Mouse (Mus musculus) retina, postnatal 7 days (tissue): ENCODE measurements around the gene Nucb1.
"Not testable (repeated sequence)": the region's sequence is repeated elsewhere in the genome, so short reads cannot be mapped to it uniquely, and the experiment has no call there.

Source experiments
- DNase-seq: peaks from one replicate; pipeline ENCODE4 v3.0.0-alpha.2; 2012; ENCODE audit warnings: low read depth, low spot score

The Nucb1 gene

DNA sequence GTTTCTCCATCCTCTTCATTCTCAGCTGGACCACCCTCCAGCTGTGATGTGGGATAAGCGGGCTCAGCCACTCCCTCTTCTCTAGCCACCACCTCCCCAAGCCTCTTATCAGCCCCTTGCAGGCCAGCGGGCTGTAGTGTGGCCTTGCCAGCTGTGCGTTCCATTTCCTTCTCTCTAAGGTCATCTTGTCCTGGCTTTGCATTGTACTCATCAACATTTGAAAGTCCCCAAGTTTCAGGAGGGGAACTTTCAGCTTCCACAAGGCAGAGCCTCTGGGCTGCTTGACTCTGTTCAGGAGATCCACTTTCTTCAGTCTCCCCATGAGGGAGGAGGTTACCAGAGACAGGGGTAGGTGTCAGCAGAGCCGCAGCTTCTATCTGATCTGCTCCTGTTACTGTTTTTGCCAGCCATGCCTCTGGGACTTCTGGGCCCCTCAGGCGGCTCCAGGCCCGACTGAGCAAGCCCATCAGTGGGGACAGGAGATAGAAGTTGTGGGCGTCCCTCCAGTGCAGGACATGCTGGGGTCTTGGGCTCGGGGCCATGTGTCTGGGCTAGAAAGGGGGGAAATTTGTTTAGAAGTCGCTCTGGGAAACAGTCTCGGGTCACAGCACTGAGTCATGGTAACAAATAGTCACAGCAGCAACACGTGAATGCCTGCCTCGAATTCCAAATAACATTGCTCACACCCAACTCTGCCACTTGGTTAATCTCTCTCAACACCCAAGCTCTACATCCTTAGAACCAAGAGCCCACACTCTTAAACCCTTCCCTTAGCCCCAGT is 14.8 kb upstream of the Nucb1 start:
- DNase-seq, result no peak

DNA sequence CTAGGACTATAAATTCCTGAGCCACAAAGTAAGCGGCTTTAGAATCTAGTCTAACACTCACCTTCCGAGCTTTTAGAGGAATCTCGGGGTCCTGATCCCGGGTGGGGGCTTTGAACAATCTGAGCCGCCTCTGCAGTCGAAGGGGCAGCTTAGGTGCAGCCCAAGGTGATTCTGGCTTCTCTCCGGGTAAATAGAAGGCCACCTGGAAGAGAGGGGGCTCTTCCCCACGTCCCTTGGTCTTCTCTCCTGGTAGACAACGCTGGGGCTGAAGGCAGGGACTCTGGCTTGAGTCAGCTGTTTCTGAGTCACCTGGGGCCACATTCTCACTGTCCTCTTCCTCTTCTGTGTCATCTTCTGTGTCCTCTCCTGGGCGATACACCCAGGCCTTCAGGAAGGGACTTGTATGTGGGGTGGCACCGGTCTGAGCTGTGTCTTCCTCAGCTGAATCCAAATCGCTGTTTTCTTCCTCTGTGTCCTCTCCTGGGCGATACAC is 13.5 kb upstream of the Nucb1 start:
- DNase-seq, result no peak

DNA sequence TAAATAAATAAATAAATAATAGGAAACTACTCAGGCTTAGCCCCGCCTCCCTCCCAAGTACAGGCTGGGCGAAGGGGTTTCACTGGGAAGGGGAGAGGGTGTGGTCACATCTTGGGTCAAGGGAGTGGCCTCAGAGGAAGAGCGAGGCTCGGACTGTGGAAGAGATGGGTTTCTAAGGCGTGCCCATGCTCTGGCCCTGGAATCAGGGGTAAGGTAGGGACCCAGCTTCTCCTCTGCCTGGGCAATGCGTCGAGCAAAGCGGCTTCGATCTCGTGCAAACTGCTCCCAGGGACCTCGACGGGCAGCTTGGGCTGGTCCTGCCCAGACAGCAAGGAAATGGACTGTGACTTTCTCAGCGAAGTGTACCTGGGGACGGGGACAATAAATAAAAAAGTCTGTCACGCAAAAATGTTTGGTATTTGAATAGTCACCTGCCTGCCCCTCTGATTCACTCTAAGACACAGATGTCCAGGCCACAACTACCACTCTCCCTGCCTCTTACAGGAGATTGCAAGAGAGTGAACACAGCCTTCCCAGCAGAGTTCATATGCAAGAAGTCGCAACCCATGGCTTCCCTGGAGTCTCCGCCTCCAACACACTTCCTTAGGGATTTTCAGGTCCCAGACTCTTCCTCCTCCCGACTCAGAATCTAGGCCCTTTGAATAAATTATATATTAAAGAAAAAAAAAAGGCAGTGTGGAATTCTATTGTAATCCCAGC is 12.9 kb upstream of the Nucb1 start:
- no peak for DNase-seq

DNA sequence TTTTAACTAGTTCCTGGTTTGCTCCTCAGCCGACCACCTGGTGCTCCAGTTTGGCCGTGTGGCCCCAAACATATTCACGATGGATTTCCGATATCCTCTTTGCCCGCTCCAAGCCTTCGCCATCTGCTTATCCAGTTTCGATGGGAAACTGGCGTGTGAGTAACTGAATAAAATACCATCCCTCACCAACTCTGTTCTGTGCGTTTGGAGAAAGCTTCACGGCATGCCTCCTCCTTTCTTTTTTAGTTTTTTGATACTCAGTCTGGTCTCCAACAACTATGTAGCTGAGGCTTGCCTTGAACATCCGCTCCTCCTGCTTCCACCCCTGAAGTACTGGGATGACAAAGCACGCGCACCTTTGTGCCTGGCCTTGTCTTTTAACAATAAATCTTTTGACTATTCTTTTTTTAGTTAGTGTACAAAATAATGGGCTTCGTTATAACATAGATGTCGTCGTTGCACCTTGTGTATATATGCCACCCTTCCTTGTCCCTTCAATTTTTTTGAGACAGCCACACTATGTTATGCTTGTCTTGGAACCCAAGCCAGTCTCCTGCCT is 12.1 kb upstream of the Nucb1 start:
- DNase-seq, result no peak

DNA sequence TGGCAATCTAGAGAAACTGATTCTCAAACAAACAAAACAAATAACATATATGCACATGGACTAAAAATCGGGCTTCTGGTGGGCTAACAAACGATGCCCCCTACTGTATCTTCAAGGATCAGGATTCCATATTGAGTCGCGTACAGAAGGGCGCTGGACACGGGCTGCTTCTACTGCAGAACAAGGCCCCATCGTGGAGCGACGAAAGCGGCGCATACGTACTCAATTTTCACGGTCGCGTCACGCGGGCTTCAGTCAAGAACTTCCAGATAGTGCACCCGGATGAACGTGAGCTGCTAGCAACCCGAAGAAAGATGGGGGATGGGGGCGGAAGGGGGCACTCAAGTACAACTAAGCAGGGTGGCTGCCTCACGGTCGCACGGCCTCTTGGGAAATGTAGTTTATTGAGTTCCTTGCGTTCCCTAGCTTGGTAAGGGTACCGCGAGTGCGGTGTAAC is 11.6 kb upstream of the Nucb1 start:
- DNase-seq, result peak; percentile 73

DNA sequence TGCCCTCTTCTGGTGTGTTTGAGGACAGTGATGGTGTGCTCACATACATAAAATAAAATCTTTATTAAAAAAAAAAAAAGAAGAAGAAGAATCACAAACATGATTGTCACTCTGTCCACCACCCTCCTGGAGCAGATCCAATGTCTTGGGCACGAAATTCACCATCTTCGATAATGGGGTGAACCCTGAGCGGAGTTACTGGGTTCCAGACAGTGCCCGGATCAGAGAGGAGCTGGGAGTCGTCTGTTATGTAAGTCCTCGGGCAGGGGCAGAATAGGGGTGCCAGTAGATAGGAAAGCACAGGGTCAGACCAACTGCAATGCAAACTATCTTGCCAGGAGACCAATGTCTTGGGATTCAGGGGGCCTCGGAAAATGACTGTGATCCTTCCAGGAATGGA is 10.4 kb upstream of the Nucb1 start:
- no peak for DNase-seq

DNA sequence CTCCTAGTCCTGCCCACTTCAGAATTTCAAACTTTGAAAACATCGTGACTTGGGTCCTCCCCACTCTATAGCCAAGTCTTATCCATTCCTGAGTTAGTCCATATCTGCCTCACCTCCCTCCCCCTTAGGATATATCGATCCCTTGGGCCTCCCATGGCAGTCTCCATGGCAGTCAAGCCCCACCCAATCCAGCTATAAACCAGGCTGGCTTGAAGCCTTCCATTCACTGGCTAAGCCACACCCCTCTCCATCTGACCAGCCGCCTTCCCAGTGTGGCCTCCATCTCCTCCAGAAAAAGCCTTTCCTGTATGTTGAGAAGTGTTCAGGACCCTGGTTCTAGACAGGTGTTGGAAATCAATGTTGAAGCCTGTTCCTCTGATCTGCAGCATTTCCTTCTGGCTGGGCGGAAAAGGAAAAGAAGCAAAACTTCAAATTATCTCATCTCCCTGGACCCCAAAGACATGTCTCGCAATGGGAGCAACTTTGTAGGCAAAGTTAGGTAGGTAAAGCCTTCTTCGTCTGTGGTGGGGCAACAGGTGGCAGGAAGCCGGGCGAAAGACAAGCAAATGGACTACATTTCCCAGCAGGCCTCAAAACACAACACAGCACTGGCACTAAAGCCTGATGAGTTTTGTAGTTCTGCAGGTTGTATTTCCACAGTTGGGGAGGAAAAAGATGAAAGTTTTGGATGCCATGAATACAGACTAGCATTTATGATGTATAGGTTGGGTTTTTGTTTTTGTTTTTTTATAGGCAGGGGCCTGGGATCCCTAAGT is 9.3 kb upstream of the Nucb1 start:
- no peak for DNase-seq

DNA sequence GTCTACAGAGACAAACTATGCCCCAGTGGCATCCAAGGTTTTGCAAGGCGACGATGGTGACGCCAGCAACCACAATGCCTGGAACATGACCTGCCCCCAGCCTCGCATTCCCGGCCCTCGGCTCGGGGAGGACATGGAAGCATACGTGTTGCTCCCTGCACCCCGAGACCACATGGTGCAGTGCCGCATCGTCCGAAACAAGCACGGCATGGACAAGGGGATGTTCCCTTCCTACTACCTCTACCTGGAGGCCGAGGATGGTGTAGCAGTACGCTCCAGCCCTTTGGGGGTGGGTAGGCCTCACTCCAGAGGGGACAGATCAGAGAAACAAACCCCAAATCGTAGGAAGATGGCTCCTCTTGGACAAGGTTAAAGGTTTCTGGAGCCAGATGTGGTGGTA is 8.4 kb upstream of the Nucb1 start:
- DNase-seq, result no peak

DNA sequence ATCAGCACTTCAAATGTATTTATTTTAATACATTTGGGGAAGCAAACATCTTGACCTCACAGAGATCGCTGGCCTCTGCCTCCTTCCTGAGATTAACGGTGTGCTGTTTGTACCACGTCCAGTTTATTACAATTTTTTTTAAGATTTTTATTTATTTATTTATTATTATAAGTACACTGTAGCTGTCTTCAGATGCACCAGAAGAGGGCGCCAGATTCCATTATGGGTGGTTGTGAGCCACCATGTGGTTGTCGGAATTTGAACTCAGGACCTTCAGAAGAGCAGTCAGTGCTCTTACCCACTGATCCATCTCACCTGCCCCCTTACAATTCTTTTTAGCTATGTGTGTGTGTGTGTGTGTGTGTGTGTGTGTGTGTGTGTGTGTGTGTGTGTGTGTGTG is 6.6 kb upstream of the Nucb1 start:
- not testable (repeated sequence) for DNase-seq

DNA sequence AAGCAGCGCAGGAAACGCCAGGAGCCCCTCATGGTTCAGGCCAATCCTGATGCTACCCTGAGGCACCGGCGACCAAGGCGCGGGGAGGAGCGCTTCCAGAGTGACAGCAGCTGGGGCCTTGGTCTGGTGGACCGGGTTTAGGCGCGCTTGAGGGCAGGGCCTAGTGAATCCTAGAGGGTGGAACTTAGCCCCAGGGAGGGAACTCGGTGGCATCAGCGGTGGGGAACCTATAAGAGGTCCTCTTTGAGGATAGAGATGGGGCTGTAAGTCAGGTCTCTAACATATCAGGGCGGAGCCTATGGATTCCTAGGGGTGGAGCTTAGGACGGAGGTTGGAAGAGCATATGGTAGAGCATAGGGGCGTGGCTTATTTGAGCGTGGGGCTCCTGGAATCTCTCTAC is 5.2 kb upstream of the Nucb1 start:
- DNase-seq, result no peak

DNA sequence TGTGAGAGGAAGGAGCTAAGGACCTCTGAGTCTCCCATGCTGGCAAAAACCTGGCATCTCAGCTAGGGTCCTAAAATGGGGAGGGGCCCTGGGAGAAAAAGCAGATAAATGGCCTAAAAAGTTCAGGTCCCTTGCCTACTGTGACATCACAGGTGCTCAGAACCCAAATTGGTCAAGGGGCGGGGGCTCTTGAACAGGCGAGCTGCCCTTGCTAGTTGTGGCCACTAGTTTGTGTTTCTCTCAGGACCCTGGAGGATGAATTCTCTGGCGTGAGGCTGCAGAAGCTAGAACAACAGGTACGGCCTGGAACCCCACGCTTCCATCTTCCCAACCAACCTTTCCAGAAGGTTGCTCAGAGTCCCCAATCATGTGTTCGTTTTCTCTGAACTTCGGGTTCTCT is 4.2 kb upstream of the Nucb1 start:
- no peak for DNase-seq

DNA sequence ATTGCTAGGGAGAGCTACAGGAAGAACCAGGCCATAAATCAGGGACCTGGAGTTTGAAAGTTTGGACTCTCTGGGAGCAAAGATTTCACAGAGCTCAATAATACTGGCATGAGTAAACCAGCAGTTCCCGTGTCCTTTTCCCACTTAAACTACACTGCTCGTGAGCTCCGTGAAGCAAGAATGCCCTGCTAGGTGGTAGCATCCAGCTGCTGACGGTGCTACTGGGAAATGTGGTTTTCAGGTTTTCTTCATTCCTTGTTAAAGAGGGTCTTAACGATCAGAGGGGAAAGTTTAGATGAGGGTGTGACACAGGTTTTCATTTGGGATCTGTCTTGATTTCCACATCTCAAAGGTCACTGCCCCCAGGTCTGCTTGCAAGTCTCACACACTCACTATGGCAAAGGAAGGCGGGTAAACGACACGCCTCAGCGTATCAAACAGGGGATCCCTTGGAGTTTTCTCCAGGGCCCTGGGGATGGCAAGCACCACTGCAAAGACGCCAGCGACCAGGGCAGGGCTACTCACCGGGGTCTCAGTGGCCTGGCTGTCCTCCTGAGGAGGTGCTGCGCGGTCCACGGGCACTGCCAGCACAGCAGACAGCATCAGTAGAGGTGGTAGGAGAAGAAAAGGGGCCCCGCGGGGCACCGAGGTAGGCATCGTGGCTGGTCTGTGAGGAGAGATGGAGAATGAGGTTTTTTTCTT is 874 bp downstream of the Nucb1 start:
- DNase-seq, result no peak

DNA sequence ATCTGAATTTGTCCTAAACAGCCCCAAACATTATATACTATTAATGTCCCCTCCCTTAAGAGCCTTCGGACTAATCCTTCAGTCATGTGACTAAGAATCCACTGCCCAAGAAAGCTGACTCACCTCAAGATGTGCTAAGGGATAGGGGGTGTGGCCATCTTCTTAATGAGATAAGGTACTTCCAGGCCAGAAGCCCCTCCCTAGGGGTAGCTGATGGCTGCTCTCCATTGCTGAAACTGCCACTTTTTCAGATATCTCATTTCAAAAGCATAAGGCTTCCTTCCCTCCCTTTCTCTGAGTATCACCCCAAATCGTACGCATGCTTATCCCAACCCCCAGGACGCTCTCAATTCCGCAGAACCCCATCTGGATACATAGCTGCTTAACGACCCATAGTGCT is 1.6 kb downstream of the Nucb1 start:
- DNase-seq, result no peak

DNA sequence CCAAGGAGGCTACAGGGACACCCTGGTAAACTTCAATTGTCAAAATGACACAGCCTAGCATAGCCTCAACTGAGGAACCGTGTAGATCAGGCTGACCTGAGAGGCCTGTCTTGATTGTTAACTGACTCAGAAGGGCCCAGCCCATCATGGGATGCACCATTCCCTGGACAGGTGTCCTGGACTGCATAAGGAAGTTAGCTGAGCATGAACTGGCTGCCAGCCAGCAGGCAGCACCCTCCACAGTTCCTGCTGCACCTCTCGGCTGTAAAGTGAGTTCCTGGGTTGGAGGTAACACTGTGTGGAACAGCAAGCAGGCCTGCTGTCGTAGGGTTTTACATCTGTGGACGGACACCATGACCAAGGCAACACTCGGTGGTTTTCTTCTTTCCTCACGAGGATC is 2.6 kb downstream of the Nucb1 start:
- no peak for DNase-seq

DNA sequence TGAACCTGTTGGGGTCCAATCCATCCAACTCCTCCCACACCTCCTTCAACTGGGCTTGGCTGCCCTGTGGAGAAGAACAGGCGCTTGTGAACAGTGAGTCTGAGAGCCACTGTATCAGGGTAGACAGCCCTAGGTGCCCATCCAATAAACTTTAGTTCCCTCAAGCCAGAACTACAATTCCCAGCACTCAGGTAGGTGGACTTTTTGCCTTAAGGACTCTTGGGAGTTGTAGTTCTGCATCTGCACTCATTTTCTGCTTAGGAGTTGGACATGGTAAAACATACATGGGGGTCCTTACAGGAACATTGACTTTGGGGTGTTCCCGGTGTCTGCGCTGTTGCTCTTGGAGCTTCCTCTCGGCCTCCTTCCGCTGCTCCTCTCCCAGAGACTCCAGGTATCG is 11.8 kb downstream of the Nucb1 start:
- no peak for DNase-seq

DNA sequence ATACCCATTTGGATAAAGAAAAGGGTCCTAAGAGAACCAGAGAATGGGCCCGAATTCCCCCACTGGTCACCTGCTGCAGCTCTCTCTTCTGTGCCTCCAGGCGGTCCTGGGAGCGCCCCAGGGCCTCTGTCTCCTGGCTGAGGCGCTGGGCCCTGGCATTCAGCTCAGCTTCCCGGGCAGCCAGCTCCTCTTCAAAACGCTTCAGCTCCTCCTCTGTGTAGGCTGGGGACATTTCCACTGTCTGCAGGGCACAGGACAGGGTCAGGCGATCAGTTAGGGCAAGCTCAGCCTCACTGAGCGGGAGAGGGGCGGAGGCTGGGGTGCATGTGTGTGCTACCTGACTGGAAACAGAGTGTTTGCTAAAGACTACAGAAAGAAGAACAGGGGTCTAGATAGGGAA is 15.7 kb downstream of the Nucb1 start:
- no peak for DNase-seq

DNA sequence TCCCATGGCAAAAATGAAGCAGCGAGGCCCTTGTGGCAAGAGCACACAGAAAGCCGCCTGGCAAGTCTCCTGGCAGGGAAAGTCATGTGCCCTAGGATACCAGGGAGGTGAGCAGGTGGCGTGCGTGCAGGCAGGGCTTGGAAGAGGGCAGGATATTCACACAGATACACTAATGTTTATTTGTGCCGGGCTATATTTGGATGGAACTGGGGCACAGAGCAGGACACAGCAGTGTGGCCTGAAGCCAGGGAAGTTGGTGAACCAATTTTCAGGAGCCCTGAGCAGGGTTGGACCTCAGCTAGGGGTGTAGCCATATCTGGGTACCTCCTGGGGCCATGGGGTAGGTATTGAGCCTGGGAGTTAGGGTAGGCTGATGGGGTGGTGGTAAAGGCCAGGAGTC is 17.3 kb downstream of the Nucb1 start:
- no peak for DNase-seq

DNA sequence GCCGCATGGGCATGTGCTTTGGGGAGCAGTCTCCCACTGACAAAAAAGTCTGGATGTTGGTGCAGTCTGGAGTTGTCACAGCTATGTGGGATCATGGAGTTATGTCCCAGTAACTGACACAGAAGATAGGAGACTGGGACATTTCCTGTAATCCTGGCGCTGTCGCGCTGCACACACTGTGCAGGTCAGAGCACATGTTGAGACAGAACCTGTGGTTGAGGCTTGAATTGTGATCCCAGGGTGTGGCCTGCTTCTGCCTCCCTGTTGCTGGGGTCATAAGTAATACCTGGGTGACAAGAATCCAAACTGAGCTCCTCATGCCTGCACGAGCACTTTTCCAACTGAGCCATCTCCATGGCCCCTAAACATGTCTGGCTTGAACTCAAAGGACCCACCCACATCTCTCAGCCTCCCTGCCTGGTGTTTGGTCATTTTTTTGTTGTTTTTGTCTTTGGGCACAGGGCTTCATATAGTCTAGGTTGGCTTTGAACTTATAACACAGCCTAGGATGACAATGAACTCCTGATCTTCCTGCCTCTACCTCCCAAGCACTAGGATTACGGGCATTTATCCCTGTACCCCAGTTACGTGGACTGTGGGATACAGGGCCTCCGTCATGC is 17.9 kb downstream of the Nucb1 start:
- no peak for DNase-seq

DNA sequence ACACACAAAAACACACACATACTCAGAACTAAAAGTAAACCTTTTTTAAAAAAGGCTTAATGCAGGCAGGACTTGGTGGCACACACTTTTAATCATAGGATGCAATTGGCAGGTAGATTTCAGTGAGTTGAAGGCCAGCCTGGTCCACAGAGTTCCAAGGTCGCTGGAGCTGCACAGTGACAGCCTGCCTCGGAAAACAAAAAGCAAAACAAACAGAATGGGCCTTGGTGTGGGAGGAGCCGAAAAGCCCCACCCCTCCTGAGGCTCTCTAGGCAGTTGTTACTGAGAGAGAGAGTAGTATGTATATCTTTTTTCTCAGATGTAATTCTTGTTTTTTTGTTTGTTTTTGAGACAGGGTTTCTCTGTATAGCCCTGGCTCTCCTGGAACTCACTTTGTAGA is 18.9 kb downstream of the Nucb1 start:
- no peak for DNase-seq

DNA sequence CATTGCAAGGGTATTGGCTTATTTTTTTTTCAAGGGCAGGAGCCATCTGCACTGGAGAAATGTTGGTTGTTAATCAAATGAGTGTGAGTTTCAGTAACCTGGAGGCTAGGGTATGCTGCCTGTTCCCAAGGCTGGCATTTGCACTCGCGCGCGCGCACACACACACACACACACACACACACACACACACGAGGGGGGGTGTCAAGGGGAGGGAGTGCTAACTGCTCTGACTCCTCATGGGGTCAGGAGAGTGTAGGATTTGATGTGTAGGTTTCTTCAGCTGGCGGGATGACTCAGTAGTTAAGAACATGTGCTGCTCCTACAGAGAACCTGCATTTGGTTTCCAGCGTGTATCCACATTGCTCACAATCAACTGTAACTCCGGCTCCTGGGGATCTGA is 19.4 kb downstream of the Nucb1 start:
- no peak for DNase-seq

DNA sequence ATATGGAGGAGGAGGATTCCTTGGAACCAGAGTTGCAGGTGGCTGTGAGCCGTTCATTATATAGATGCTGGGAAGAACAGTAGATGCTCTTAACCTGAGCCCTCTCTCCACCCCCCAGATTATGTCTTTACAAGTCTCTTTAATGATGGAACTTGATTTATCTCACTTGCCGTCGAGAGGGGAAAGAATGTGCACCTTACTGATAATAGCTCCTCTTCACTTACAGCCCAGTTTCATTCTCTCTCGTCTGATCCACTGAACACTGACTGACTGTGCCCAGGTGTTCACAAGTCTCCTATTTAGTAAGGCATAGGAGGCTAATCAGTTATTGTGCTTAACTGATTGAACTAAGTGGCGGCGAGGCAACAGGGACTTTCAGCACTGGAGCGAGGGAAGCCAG is 20.6 kb downstream of the Nucb1 start:
- no peak for DNase-seq
